Mouse (Mus musculus): ENCODE data around the gene Nek3. TPM values are rescaled to one million over a fixed set of nuclear protein-coding genes. Genes with fewer than 3 reads are reported as not detected.

Gene Nek3
- polyA plus RNA-seq (2015; fragmentation: Nextera tagmentation; extraction: Ambion mirVana), result 6.1 and 9.1 TPM in 2 replicates

GRCm38 (mm10) chr8:22166080-22166603 is at the start of gene Nek3:
Nek3 (minus strand) TSS chr8:22166435.
- H3K4me1 ChIP-seq (ENCODE audit: control insufficient read depth, insufficient read depth, low read length), result peaks cover 10% of the 10 kb centered on the region
- WGBS, result under 1% methylated on average over 29 of the region's 43 CpGs
- peak; percentile 99 for ATAC-seq
- no peaks in the 10 kb centered on the region for H3K9me3 ChIP-seq (replicated peaks; ENCODE audit: control insufficient read depth, low read length, poor library complexity, severe bottlenecking)
- H3K36me3 ChIP-seq (ENCODE audit: control insufficient read depth, insufficient read depth, low read length), result no peaks in the 10 kb centered on the region
- peak within 1 kb of the TSS; percentile 64 for H3K9ac ChIP-seq (ENCODE audit: low read depth, low read length)
- peak within 1 kb of the TSS; percentile 53 for H3K4me3 ChIP-seq (ENCODE audit: low read depth, low read length)
- peak within 1 kb of the TSS; percentile 74 for H3K27ac ChIP-seq (ENCODE audit: low read length)
- H3K4me2 ChIP-seq (ENCODE audit: low read length), result peak within 1 kb of the TSS; percentile 54
- no peaks in the 10 kb centered on the region for H3K27me3 ChIP-seq (ENCODE audit: control insufficient read depth, insufficient read depth, low read depth, low read length)

GRCm38 (mm10) chr8:22214826-22215225 is 48.6 kb upstream of the Nek3 start:
- no peaks in the 10 kb centered on the region for H3K27me3 ChIP-seq (ENCODE audit: control insufficient read depth, insufficient read depth, low read depth, low read length)
- no peak for ATAC-seq
- no peak overlapping the region for H3K9ac ChIP-seq (ENCODE audit: low read depth, low read length)
- no peaks in the 10 kb centered on the region for H3K4me1 ChIP-seq (ENCODE audit: control insufficient read depth, insufficient read depth, low read length)
- no peaks in the 10 kb centered on the region for H3K9me3 ChIP-seq (replicated peaks; ENCODE audit: control insufficient read depth, low read length, poor library complexity, severe bottlenecking)
- H3K36me3 ChIP-seq (ENCODE audit: control insufficient read depth, insufficient read depth, low read length), result peaks cover 45% of the 10 kb centered on the region
- no peak overlapping the region for H3K27ac ChIP-seq (ENCODE audit: low read length)
- H3K4me3 ChIP-seq (ENCODE audit: low read depth, low read length), result no peak overlapping the region
- WGBS, result 99% methylated on average over 10 of the region's 10 CpGs
- no peak overlapping the region for H3K4me2 ChIP-seq (ENCODE audit: low read length)

GRCm38 (mm10) chr8:22209012-22209411 is 42.8 kb upstream of the Nek3 start:
- no peaks in the 10 kb centered on the region for H3K9me3 ChIP-seq (replicated peaks; ENCODE audit: control insufficient read depth, low read length, poor library complexity, severe bottlenecking)
- WGBS, result 59% methylated on average over 5 of the region's 5 CpGs
- H3K27ac ChIP-seq (ENCODE audit: low read length), result no peak overlapping the region
- peaks cover 31% of the 10 kb centered on the region for H3K36me3 ChIP-seq (ENCODE audit: control insufficient read depth, insufficient read depth, low read length)
- H3K9ac ChIP-seq (ENCODE audit: low read depth, low read length), result no peak overlapping the region
- H3K4me1 ChIP-seq (ENCODE audit: control insufficient read depth, insufficient read depth, low read length), result no peaks in the 10 kb centered on the region
- no peak for ATAC-seq
- no peaks in the 10 kb centered on the region for H3K27me3 ChIP-seq (ENCODE audit: control insufficient read depth, insufficient read depth, low read depth, low read length)
- no peak overlapping the region for H3K4me2 ChIP-seq (ENCODE audit: low read length)
- no peak overlapping the region for H3K4me3 ChIP-seq (ENCODE audit: low read depth, low read length)

GRCm38 (mm10) chr8:22207535-22207934 is 41.3 kb upstream of the Nek3 start:
- ATAC-seq, result no peak
- H3K36me3 ChIP-seq (ENCODE audit: control insufficient read depth, insufficient read depth, low read length), result peaks cover 30% of the 10 kb centered on the region
- WGBS, result 86% methylated on average over 4 of the region's 4 CpGs
- no peak overlapping the region for H3K4me3 ChIP-seq (ENCODE audit: low read depth, low read length)
- H3K4me1 ChIP-seq (ENCODE audit: control insufficient read depth, insufficient read depth, low read length), result no peaks in the 10 kb centered on the region
- H3K27ac ChIP-seq (ENCODE audit: low read length), result no peak overlapping the region
- H3K4me2 ChIP-seq (ENCODE audit: low read length), result no peak overlapping the region
- no peak overlapping the region for H3K9ac ChIP-seq (ENCODE audit: low read depth, low read length)
- no peaks in the 10 kb centered on the region for H3K9me3 ChIP-seq (replicated peaks; ENCODE audit: control insufficient read depth, low read length, poor library complexity, severe bottlenecking)
- no peaks in the 10 kb centered on the region for H3K27me3 ChIP-seq (ENCODE audit: control insufficient read depth, insufficient read depth, low read depth, low read length)

- peaks cover 6% of the 10 kb centered on the region for H3K4me1 ChIP-seq (ENCODE audit: control insufficient read depth, insufficient read depth, low read length)
- H3K4me3 ChIP-seq (ENCODE audit: low read depth, low read length), result no peak overlapping the region
- peaks cover 14% of the 10 kb centered on the region; the same call in 1 of the 2 replicates for H3K36me3 ChIP-seq (ENCODE audit: control insufficient read depth, insufficient read depth, low read length)
- 96% methylated on average over 8 of the region's 8 CpGs for WGBS
- H3K27ac ChIP-seq (ENCODE audit: low read length), result no peak overlapping the region
- no peak overlapping the region for H3K4me2 ChIP-seq (ENCODE audit: low read length)
- no peak overlapping the region for H3K9ac ChIP-seq (ENCODE audit: low read depth, low read length)
- no peaks in the 10 kb centered on the region for H3K27me3 ChIP-seq (ENCODE audit: control insufficient read depth, insufficient read depth, low read depth, low read length)
- no peaks in the 10 kb centered on the region; the same call in 1 of the 2 replicates for H3K9me3 ChIP-seq (replicated peaks; ENCODE audit: control insufficient read depth, low read length, poor library complexity, severe bottlenecking)
- no peak for ATAC-seq
Observed at GRCm38 (mm10) chr8:22199481-22199880, 33.2 kb upstream of the Nek3 start.

- 91% methylated on average over 6 of the region's 6 CpGs for WGBS
- H3K36me3 ChIP-seq (ENCODE audit: control insufficient read depth, insufficient read depth, low read length), result peaks cover 9% of the 10 kb centered on the region; the same call in 1 of the 2 replicates
- no peaks in the 10 kb centered on the region for H3K27me3 ChIP-seq (ENCODE audit: control insufficient read depth, insufficient read depth, low read depth, low read length)
- ATAC-seq, result no peak
- H3K4me3 ChIP-seq (ENCODE audit: low read depth, low read length), result no peak overlapping the region
- no peak overlapping the region for H3K4me2 ChIP-seq (ENCODE audit: low read length)
- peaks cover 14% of the 10 kb centered on the region for H3K4me1 ChIP-seq (ENCODE audit: control insufficient read depth, insufficient read depth, low read length)
- H3K9ac ChIP-seq (ENCODE audit: low read depth, low read length), result no peak overlapping the region
- no peaks in the 10 kb centered on the region; the same call in 1 of the 2 replicates for H3K9me3 ChIP-seq (replicated peaks; ENCODE audit: control insufficient read depth, low read length, poor library complexity, severe bottlenecking)
- no peak overlapping the region for H3K27ac ChIP-seq (ENCODE audit: low read length)
Observed at GRCm38 (mm10) chr8:22197914-22198313, 31.7 kb upstream of the Nek3 start.

GRCm38 (mm10) chr8:22193432-22194010 is 27.3 kb upstream of the Nek3 start:
- WGBS, result 13% methylated on average over 12 of the region's 12 CpGs
- H3K27ac ChIP-seq (ENCODE audit: low read length), result peak overlapping the region; percentile 96

GRCm38 (mm10) chr8:22192660-22193431 is 26.6 kb upstream of the Nek3 start, which contains the start of gene Vps36:
Vps36 (plus strand) TSS chr8:22192809.
- under 1% methylated on average over 69 of the region's 73 CpGs for WGBS
- Histone ChIP-seq H3K9ac (ENCODE audit: low read depth, low read length) (peak within 1 kb of the TSS; percentile 94), H3K4me2 (ENCODE audit: low read length) (peak within 1 kb of the TSS; percentile 58), H3K36me3 (ENCODE audit: control insufficient read depth, insufficient read depth, low read length) (no peaks in the 10 kb centered on the region), H3K27ac (ENCODE audit: low read length) (peak within 1 kb of the TSS; percentile 96), H3K4me3 (ENCODE audit: low read depth, low read length) (peak within 1 kb of the TSS; percentile 90), H3K9me3 (replicated peaks; ENCODE audit: control insufficient read depth, low read length, poor library complexity, severe bottlenecking) (no peaks in the 10 kb centered on the region), H3K27me3 (ENCODE audit: control insufficient read depth, insufficient read depth, low read depth, low read length) (no peaks in the 10 kb centered on the region), H3K4me1 (ENCODE audit: control insufficient read depth, insufficient read depth, low read length) (peaks cover 16% of the 10 kb centered on the region)
- peak; percentile 97 for ATAC-seq

More at GRCm38 (mm10) chr8:22193432-22194010, 27.3 kb upstream of the Nek3 start:
- no peaks in the 10 kb centered on the region for H3K36me3 ChIP-seq (ENCODE audit: control insufficient read depth, insufficient read depth, low read length)
- no peaks in the 10 kb centered on the region for H3K27me3 ChIP-seq (ENCODE audit: control insufficient read depth, insufficient read depth, low read depth, low read length)
- ATAC-seq, result peak; percentile 46
- peak overlapping the region; percentile 58 for H3K4me2 ChIP-seq (ENCODE audit: low read length)
- peak overlapping the region; percentile 94 for H3K9ac ChIP-seq (ENCODE audit: low read depth, low read length)
- H3K4me3 ChIP-seq (ENCODE audit: low read depth, low read length), result peak overlapping the region; percentile 90
- H3K9me3 ChIP-seq (replicated peaks; ENCODE audit: control insufficient read depth, low read length, poor library complexity, severe bottlenecking), result no peaks in the 10 kb centered on the region
- H3K4me1 ChIP-seq (ENCODE audit: control insufficient read depth, insufficient read depth, low read length), result peaks cover 16% of the 10 kb centered on the region

All from midbrain, embryonic 16.5 days (tissue).